Mouse (Mus musculus) spleen, postnatal 36 days (tissue): ENCODE measurements around the gene Fasl.
A peak's percentile ranks its signal among the peaks of the same experiment; 100 is the strongest.

ENCODE experiments used
- DNase-seq, 2 experiments: peaks; one replicate each; pipeline ENCODE4 v3.0.0; 2022; ENCODE audit warnings: low spot score in 2 of 2, mixed read lengths in 1 of 2

Gene Fasl

GRCm38 (mm10) chr1:161761556-161761955 is 26.7 kb downstream of the Fasl start:
- peak in 1 of 2 experiments; percentile 10 for DNase-seq

- DNase-seq: no peak
Measured at GRCm38 (mm10) chr1:161756547-161756946, 31.7 kb downstream of the Fasl start.

GRCm38 (mm10) chr1:161751311-161751710 is 37.0 kb downstream of the Fasl start:
- DNase-seq: peak; percentile 32

- DNase-seq: no peak
Measured at GRCm38 (mm10) chr1:161750471-161751041, 37.7 kb downstream of the Fasl start.

DNA sequence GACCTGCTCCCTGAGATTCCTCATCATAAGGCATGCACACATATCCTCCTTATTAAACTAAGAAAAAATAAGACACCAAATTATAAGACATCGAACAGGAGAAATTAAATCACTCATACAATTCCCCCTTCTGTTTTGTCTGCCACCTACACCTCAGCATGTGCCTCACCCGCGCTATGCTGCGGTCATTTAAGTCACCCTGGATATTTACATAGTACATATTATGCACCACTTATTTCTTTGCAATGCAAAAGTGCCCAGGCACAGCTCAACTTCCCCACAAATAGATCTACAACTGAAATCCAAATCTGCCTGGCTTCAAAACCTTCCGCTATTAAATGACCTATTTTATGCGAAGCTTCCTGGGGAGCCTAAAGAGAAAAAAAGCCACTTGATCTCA is 39.6 kb downstream of the Fasl start:
- DNase-seq: peak; percentile 13 to 22

GRCm38 (mm10) chr1:161748138-161748537 is 40.2 kb downstream of the Fasl start:
- DNase-seq: peak; percentile 64 to 68

GRCm38 (mm10) chr1:161746542-161747302 is 41.6 kb downstream of the Fasl start:
- no peak for DNase-seq

DNA sequence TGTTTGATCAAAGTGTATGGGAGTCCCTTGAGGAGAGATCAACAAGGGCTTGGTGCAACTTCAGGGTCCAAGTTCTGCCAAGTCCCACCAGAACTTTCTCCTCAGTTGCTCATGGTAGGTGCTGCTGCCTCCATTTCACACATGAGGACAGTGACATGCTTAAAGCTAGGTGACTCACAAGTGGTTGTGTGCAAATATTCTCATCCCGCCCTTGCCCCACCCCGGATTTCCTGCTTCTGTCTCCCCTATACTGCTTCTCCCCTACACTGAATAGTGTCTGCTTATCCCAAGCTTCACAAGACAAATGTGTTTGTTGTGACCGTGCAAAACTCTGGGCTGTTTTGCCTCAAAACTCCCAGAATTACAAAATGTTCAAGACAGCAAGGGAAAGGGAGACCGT is 43.4 kb downstream of the Fasl start:
- no peak for DNase-seq

DNA sequence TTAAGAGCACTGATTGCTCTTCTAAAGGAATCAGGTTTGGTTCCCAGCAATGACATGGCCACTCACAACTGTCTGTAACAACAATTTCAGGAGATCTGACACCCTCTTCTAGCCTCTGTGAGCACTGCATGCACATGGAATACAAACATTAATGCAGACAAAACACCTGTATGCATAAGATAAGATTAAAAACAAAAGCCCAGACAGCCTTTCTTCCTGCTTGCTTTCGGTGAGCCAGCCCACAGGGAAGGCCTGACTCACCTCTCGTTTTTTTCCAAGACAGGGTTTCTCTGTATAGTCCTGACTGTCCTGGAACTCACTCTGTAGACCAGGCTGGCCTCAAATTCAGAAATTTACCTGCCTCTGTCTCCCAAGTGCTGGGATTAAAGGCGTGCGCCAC is 44.1 kb downstream of the Fasl start:
- no peak for DNase-seq

DNA sequence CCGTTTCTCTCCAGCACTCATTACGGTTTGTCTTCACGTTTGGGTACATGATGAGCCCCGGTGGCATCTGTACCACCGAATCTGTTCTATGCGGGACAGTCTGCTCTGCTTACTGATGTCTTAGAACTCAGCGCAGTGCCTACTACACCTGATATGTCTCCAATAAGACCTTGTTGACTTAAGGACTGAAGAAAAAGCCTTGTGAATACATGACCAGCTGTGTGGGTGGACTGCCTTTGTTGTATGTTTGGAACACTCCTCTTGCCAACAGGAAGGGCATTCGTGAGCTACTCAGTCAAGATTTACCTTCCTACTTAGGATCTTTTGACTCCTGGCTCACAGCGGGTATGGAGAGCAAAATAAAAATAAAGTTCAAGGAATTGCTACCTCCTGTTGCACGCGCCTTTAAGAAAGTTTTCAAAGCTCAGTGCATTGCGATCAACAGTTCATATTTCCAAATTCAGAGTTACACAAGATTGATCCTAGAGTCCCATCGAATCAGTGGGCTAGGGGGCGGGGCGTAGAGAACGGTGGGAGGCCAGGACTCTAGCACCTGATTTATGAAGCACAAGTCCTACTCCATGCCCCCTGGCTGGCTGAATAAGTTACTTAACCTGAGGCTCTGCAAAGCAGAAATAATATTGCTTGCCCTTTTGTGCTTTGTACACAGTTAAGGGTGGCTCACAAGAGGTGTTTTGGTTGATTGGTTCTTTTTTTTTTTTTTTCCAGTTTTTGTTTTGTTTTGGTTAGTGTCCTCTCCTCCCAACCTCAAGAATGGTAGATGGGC is 45.6 kb downstream of the Fasl start:
- DNase-seq: no peak

DNA sequence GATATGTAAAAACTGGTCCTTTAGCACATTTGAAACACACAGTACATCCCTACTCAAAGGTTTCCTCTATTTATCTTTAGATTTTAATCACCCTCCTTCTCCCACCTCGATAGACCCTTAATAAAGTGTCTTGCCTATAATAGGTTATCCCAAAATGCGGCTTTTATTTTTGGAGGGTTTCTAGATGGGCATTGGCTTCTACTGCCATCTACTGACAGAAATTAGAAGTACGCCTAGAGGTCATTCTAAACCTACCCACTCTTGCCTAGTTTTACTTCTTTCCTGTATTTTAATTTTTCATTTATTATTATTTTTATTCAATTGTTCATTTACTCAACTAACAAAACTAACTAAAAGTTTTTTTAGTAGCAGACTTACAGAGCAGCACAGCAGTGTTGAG is 51.4 kb downstream of the Fasl start:
- DNase-seq: no peak

GRCm38 (mm10) chr1:161736255-161736654 is 52.0 kb downstream of the Fasl start:
- DNase-seq: no peak

GRCm38 (mm10) chr1:161735465-161736046 is 52.7 kb downstream of the Fasl start:
- DNase-seq: peak; percentile 37 to 38

DNA sequence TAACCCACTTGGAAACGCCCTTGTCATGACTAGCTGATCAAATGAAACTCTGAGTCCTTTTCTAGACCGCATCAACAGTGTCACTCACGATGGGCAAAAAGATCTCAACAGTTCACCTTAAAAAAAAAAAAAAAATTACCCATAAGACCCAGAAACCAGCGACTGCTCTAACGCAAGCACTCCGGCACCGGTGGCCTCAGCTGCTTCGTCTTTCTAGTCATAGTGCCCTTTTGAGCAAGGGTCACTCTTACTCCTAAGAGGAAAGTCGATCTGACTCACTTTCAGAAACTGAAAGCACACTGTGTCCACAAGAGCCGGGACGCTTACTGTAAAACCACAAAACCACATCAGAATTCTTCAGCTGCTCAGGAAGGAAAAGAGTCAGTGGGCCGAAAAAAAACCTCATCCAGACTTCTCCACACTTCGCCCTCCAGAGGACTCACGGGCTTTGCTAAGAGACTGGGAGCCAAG is 53.5 kb downstream of the Fasl start:
- DNase-seq: peak; percentile 14 to 38

DNA sequence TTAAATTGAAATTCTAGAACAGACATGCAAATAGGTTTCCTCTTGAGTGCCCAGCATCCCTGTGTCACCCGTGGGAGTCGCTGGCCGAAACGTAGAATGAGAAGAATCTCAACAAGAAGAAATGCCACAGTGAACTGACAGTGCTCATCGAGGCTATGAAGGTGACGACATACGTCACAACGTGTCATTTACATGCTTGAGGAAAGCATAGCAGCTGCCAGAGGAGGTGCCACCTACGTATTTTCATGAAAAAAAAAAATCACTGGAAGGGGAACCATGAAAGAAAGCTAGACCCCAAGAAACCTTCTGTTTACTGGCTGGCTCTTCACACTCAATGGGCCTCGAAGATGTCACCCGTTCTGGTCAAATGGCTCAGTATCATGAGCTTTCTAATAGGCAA is 54.0 kb downstream of the Fasl start:
- DNase-seq: no peak
